Comparison of ENCODE assay signal across 18 mouse cellular contexts in genomic region chr11:76360255-76360654, GRCm38 (mm10). TPM values are rescaled to one million over a fixed set of nuclear protein-coding genes. Genes with fewer than 3 reads are reported as not detected.
DNase-seq lines count a peak whose midpoint lies in the region; ATAC-seq and TF ChIP-seq lines count a peak whose summit lies in the region.
"Had no signal": no experiment of that assay in that cellular context is flagged by ENCODE, and none has a peak within 500 bp of the region (broad histone marks: within the 10 kb centered on the region; RNA-seq: fewer than 3 reads in every experiment).

No protein-coding gene starts in this region.

- H3K27ac ChIP-seq in heart, embryonic 13.5 days (replicated peaks) = 0 out of 2 replicates have a peak overlapping the region, but pooled peaks have one; percentile 32
- no peak overlapping the region for H3K27ac ChIP-seq in heart, adult 2 months
- peak overlapping the region; percentile 49 for H3K27ac ChIP-seq in midbrain, embryonic 12.5 days (replicated peaks)
- no peak overlapping the region for H3K27ac ChIP-seq in midbrain, embryonic 15.5 days
- peak overlapping the region; percentile 49 for H3K27ac ChIP-seq in embryonic facial prominence, embryonic 10.5 days (replicated peaks)
- H3K27ac ChIP-seq: liver, embryonic 14.5 days had no signal

- no peak for TF ChIP-seq EP300 in heart, adult 2 months (IDR thresholded peaks at IDR 0.05; ENCODE audit: insufficient read depth, low read depth, low read length)

- H3K4me1 ChIP-seq in heart, embryonic 13.5 days = peaks cover 77% of the 10 kb centered on the region
- peaks cover 20% of the 10 kb centered on the region for H3K4me1 ChIP-seq in heart, adult 2 months (ENCODE audit: control insufficient read depth, insufficient read depth, low read length)
- peaks cover 64% of the 10 kb centered on the region for H3K4me1 ChIP-seq in midbrain, embryonic 12.5 days
- peaks cover 38% of the 10 kb centered on the region for H3K4me1 ChIP-seq in midbrain, embryonic 15.5 days
- H3K4me1 ChIP-seq in embryonic facial prominence, embryonic 10.5 days = peaks cover 87% of the 10 kb centered on the region

- TF ChIP-seq POLR2A in heart, adult 2 months (IDR thresholded peaks at IDR 0.05; ENCODE audit: insufficient read depth, low read depth, low read length) = no peak

- no peak overlapping the region for H3K9ac ChIP-seq in heart, embryonic 13.5 days
- no peak overlapping the region for H3K9ac ChIP-seq in heart, adult 2 months (ENCODE audit: low read depth, low read length)
- no peak overlapping the region; the same call in 1 of the 2 replicates for H3K9ac ChIP-seq in midbrain, embryonic 12.5 days (replicated peaks)
- no peak overlapping the region for H3K9ac ChIP-seq in midbrain, embryonic 15.5 days
- H3K9ac ChIP-seq: liver, embryonic 14.5 days; lung, embryonic 15.5 days had no signal

- TF ChIP-seq CTCF in heart, adult 2 months (IDR thresholded peaks at IDR 0.05) = no peak

- 78% methylated on average over 6 of the region's 6 CpGs for WGBS in heart, embryonic 13.5 days
- WGBS in heart, adult 2 months = 89% methylated on average over 6 of the region's 6 CpGs
- 53% methylated on average over 6 of the region's 6 CpGs for WGBS in midbrain, embryonic 12.5 days
- WGBS in midbrain, embryonic 15.5 days = 53% methylated on average over 6 of the region's 6 CpGs
- WGBS in embryonic facial prominence, embryonic 10.5 days = 53% methylated on average over 6 of the region's 6 CpGs

- H3K4me2 ChIP-seq in heart, embryonic 13.5 days = no peak overlapping the region
- H3K4me2 ChIP-seq in midbrain, embryonic 12.5 days (replicated peaks) = no peak overlapping the region
- H3K4me2 ChIP-seq in midbrain, embryonic 15.5 days = no peak overlapping the region
- H3K4me2 ChIP-seq: lung, embryonic 15.5 days had no signal

- H3K9me3 ChIP-seq in heart, embryonic 13.5 days = no peaks in the 10 kb centered on the region
- H3K9me3 ChIP-seq in midbrain, embryonic 12.5 days = no peaks in the 10 kb centered on the region
- no peaks in the 10 kb centered on the region for H3K9me3 ChIP-seq in midbrain, embryonic 15.5 days
- no peaks in the 10 kb centered on the region for H3K9me3 ChIP-seq in embryonic facial prominence, embryonic 10.5 days
- H3K9me3 ChIP-seq: lung, embryonic 15.5 days had no signal

- no peaks in the 10 kb centered on the region for H3K36me3 ChIP-seq in heart, embryonic 13.5 days
- peaks cover 2% of the 10 kb centered on the region; the same call in 1 of the 2 replicates for H3K36me3 ChIP-seq in heart, adult 2 months (ENCODE audit: control insufficient read depth, insufficient read depth, low read length)
- H3K36me3 ChIP-seq in midbrain, embryonic 12.5 days = no peaks in the 10 kb centered on the region
- H3K36me3 ChIP-seq in midbrain, embryonic 15.5 days (replicated peaks) = no peaks in the 10 kb centered on the region
- H3K36me3 ChIP-seq in embryonic facial prominence, embryonic 10.5 days (replicated peaks) = peaks cover 6% of the 10 kb centered on the region
- H3K36me3 ChIP-seq: lung, embryonic 15.5 days had no signal

- no peak overlapping the region for H3K4me3 ChIP-seq in heart, embryonic 13.5 days
- no peak overlapping the region for H3K4me3 ChIP-seq in heart, adult 2 months
- no peak overlapping the region for H3K4me3 ChIP-seq in midbrain, embryonic 12.5 days
- no peak overlapping the region for H3K4me3 ChIP-seq in midbrain, embryonic 15.5 days
- H3K4me3 ChIP-seq in embryonic facial prominence, embryonic 10.5 days = no peak overlapping the region
- H3K4me3 ChIP-seq: lung, embryonic 15.5 days had no signal

- H3K79me2 ChIP-seq in heart, adult 2 months (replicated peaks; ENCODE audit: control insufficient read depth, insufficient read depth, low read length) = peaks cover 2% of the 10 kb centered on the region

- DNase-seq in adrenal gland, postnatal 14 days = peak; percentile 35
- DNase-seq in adrenal gland, postnatal 25 days = no peak
- DNase-seq in heart, adult 2 months = no peak
- no peak for DNase-seq in embryonic facial prominence, embryonic 10.5 days (ENCODE audit: low spot score)
- DNase-seq in urinary bladder, adult 18-20 months (ENCODE audit: low spot score in 2 of 2) = no peak
- DNase-seq: cerebellum, adult 2 months; cerebellum, postnatal 36 days; heart, adult 11 months; kidney, adult 8-10 months; lung, postnatal 4 days; right cerebral cortex, adult 18-20 months; thymus, postnatal 25 days had no signal

- no peak for ATAC-seq in heart, embryonic 13.5 days (ENCODE audit: extremely low read depth, insufficient number of reproducible peaks, low FRiP score, low TSS enrichment)
- ATAC-seq in midbrain, embryonic 12.5 days (ENCODE audit: low FRiP score, low read depth) = no peak
- ATAC-seq in midbrain, embryonic 15.5 days (replicated peaks) = no peak

- no peaks in the 10 kb centered on the region for H3K27me3 ChIP-seq in heart, embryonic 13.5 days (replicated peaks)
- no peaks in the 10 kb centered on the region for H3K27me3 ChIP-seq in heart, adult 2 months (ENCODE audit: control insufficient read depth, insufficient read depth, low read length)
- no peaks in the 10 kb centered on the region for H3K27me3 ChIP-seq in midbrain, embryonic 12.5 days
- no peaks in the 10 kb centered on the region for H3K27me3 ChIP-seq in midbrain, embryonic 15.5 days (replicated peaks)
- no peaks in the 10 kb centered on the region for H3K27me3 ChIP-seq in embryonic facial prominence, embryonic 10.5 days (replicated peaks; ENCODE audit: low read depth, poor library complexity, severe bottlenecking)
- H3K27me3 ChIP-seq: CH12.LX; lung, embryonic 15.5 days had no signal

- intact Hi-C loops in heart, adult 2 months (cut with DNase I) = no loop called here

RNA-seq across cellular contexts. Expression of gene Nxn, which starts 38.7 kb away (rescaled TPM):
- total RNA-seq in adrenal gland, postnatal 14 days (2021) = 20.0 and 26.2 TPM in 2 replicates
- 23.8 and 29.5 TPM in 2 replicates for total RNA-seq in adrenal gland, postnatal 25 days (2021)
- polyA plus RNA-seq in heart, embryonic 13.5 days (2015; fragmentation: Nextera tagmentation; extraction: Ambion mirVana) = 23.2 and 23.6 TPM in 2 replicates
- total RNA-seq in heart, adult 2 months (2021) = 10 to 100 TPM; 14.6 to 19.1 TPM
- 10.0 and 14.0 TPM in 2 replicates for polyA plus RNA-seq in heart, adult 2 months (2012; rRNA removed)
- 56.9 and 69.4 TPM in 2 replicates for polyA plus RNA-seq in midbrain, embryonic 12.5 days (2016; fragmentation: Nextera tagmentation; extraction: Ambion mirVana)
- 22.3 and 23.1 TPM in 2 replicates for polyA plus RNA-seq in midbrain, embryonic 15.5 days (2015; fragmentation: Nextera tagmentation; extraction: Ambion mirVana)
- 41.1 and 42.0 TPM in 2 replicates for polyA plus RNA-seq in embryonic facial prominence, embryonic 10.5 days (2016; fragmentation: Nextera tagmentation; extraction: Ambion mirVana)

RNA-seq across cellular contexts. Expression of gene Timm22, which starts 46.5 kb away (rescaled TPM):
- 35.6 and 37.6 TPM in 2 replicates for total RNA-seq in adrenal gland, postnatal 14 days (2021)
- 38.9 and 47.4 TPM in 2 replicates for total RNA-seq in adrenal gland, postnatal 25 days (2021)
- polyA plus RNA-seq in heart, embryonic 13.5 days (2015; fragmentation: Nextera tagmentation; extraction: Ambion mirVana) = 78.6 and 92.4 TPM in 2 replicates
- 10 to 100 TPM; 35.3 to 40.4 TPM for total RNA-seq in heart, adult 2 months (2021)
- 10.4 and 21.0 TPM in 2 replicates for polyA plus RNA-seq in heart, adult 2 months (2012; rRNA removed)
- 98.8 and 113 TPM in 2 replicates for polyA plus RNA-seq in midbrain, embryonic 12.5 days (2016; fragmentation: Nextera tagmentation; extraction: Ambion mirVana)
- 103 and 109 TPM in 2 replicates for polyA plus RNA-seq in midbrain, embryonic 15.5 days (2015; fragmentation: Nextera tagmentation; extraction: Ambion mirVana)
- polyA plus RNA-seq in embryonic facial prominence, embryonic 10.5 days (2016; fragmentation: Nextera tagmentation; extraction: Ambion mirVana) = 135 and 144 TPM in 2 replicates

Comparison
In these comparisons a context has a peak if more than half of its experiments do, and no peak if none do; other contexts are left out.
1. H3K27ac ChIP-seq: peak in heart, embryonic 13.5 days (single experiment), midbrain, embryonic 12.5 days (single experiment) and embryonic facial prominence, embryonic 10.5 days (single experiment); none in heart, adult 2 months (single experiment) and midbrain, embryonic 15.5 days (single experiment).